Mouse (Mus musculus) olfactory bulb, adult 2 months (tissue): Measurements from ENCODE around the gene Tomm40.

ENCODE experiments used
- CTCF ChIP-seq: fragments of 200-500 bp; IDR thresholded peaks from 2 replicates; pipeline ENCODE4 v1.5.1; 2012; ENCODE audit warnings: low read depth, mild to moderate bottlenecking, low read length, moderate library complexity; ENCODE audit not compliant: insufficient read depth
- POLR2A ChIP-seq: fragments of 200-500 bp; IDR thresholded peaks from 2 replicates; pipeline ENCODE4 v1.6.1; 2012; ENCODE audit warnings: mild to moderate bottlenecking, low read depth, low read length, moderate library complexity; ENCODE audit not compliant: insufficient read depth

DNA sequence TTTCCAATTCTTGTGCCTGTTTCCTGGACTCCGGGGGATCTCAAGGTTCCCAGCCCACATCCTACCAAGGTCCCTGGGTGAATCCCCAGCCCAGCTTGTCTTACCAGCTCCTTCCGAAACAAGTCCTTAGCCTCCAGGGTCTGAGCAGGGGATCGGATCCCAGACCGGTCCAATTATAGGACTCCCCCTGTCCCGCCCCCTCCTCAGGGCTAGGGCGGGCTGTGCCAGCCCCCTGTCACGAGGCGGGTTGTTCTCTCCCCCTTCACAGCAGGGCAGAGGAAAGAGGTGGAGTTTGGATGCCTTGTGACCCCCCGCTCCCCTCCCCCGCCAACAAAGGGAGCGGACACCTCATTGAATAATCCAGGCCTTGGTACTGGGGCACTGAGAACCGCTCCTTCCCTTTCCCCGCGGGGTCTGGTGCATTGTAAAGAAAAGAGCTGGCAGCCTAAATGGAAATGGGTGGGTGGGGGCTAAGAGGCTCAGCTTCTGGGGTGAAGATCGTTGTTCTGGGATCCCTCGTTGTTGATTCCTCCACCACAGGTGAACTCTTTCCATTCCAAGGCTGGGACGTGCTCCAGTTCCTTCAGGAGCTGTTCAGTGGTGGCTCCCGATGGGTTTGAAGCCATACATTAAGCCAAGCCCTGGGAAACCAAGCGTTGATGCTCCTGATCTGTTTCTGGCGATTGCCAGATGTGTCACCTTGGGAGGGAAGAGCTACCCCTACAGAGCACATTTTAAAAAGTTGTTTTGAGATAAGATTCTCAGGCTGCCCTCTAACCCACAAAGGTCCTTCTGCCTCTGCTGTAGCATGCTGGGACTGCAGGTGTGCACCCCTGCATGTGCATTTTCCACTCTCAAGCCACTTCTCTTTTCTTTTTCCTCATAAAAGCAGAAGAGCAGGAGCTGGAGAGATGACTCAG lies 16.1 kb downstream of the Tomm40 start, which contains the start of gene Apoe:
- TF ChIP-seq POLR2A = peak; percentile 32; the same call in 1 of the 2 replicates
- TF ChIP-seq CTCF = no peak
